Mouse (Mus musculus) adrenal gland, postnatal 10 days (tissue): ENCODE measurements around the gene Zdhhc19. TPM values are rescaled to one million over a fixed set of nuclear protein-coding genes. Genes with fewer than 3 reads are reported as not detected.

Experiments
- DNase-seq: peaks from one replicate; pipeline ENCODE4 v3.0.0; 2021; ENCODE audit warnings: mixed read lengths
- total RNA-seq, 2 experiments: library from RNA; stranded (reverse); gene quantifications; 2 replicates each; pipeline ENCODE4 v1.2.3; 2021

The Zdhhc19 gene
- total RNA-seq, 2 experiments from 2014 or later: not detected

DNA sequence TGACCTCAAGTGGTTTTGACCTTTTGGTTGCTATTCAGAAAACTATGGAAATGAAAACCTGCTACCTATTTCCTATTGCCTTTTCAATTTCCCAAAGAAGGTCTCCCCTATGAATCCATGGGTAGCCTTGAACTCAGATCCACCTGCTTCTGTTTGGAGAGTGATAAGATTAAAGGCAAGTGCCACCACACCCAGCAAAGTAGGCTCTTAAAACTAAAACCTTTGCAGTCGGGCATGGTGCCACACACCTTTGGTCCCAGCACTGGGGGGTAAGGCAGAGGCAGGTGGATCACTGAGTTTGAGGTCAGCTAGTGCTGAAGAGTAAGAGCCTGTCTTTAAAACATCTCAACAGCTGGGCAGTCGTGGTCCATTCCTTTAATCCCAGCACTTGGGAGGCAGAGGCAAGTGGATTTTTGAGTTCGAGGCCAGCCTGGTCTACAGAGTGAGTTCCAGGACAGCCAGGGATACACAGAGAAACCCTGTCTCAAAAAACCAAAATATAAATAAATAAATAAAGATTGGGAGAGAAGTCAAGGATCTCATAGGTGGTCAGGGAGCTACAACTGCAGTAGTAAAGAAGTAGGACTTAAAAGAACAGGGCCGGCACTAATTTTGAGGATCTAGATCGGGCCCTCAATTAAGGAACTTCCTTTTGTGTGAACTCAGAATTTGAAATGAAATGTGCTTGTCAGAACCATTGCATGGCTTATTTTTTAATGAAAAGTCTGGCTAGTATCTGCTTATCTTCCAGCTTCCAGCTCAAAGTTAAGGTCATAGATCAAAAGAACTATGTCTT, 114.6 kb downstream of the Zdhhc19 start:
- DNase-seq: peak; percentile 25

Other genes starting within 250 kb of the Zdhhc19 start
- 10 to 100 TPM; 18.2 to 20.0 TPM for gene Fbxo45, start 249.1 kb upstream of the Zdhhc19 start, total RNA-seq
- gene Wdr53, start 249.0 kb upstream of the Zdhhc19 start, total RNA-seq: 10 to 100 TPM; 12.3 to 13.9 TPM
- gene Smco1, start 224.8 kb upstream of the Zdhhc19 start, total RNA-seq: under 1 TPM; 0.18 to 0.97 TPM
- gene Rnf168, start 218.8 kb upstream of the Zdhhc19 start, total RNA-seq: 10 to 100 TPM; 20.6 to 21.3 TPM
- gene Ubxn7, start 164.0 kb upstream of the Zdhhc19 start, total RNA-seq: 10 to 100 TPM; 50.6 to 61.5 TPM
- under 1 TPM in 1 of 2 experiments, not detected in 1; 0.42 TPM for gene Tm4sf19, start 95.8 kb upstream of the Zdhhc19 start, total RNA-seq
- 1 to 10 TPM; 5.8 to 6.0 TPM for gene Tctex1d2, start 76.6 kb upstream of the Zdhhc19 start, total RNA-seq
- gene Pcyt1a, start 65.3 kb upstream of the Zdhhc19 start, total RNA-seq: 10 to 100 TPM; 73.1 to 78.1 TPM
- not detected for gene Slc51a, start 8.4 kb upstream of the Zdhhc19 start, total RNA-seq
- 100 to 1,000 TPM; 138 to 212 TPM for gene Tfrc, start 112.7 kb downstream of the Zdhhc19 start, total RNA-seq
- gene Tnk2, start 147.6 kb downstream of the Zdhhc19 start, total RNA-seq: 10 to 100 TPM; 45.1 to 85.2 TPM
- gene Muc4, start 239.6 kb downstream of the Zdhhc19 start, total RNA-seq: under 1 TPM; 0.12 to 0.27 TPM